Mouse (Mus musculus): ENCODE data around the gene Rps27l.

Gene Rps27l

DNA sequence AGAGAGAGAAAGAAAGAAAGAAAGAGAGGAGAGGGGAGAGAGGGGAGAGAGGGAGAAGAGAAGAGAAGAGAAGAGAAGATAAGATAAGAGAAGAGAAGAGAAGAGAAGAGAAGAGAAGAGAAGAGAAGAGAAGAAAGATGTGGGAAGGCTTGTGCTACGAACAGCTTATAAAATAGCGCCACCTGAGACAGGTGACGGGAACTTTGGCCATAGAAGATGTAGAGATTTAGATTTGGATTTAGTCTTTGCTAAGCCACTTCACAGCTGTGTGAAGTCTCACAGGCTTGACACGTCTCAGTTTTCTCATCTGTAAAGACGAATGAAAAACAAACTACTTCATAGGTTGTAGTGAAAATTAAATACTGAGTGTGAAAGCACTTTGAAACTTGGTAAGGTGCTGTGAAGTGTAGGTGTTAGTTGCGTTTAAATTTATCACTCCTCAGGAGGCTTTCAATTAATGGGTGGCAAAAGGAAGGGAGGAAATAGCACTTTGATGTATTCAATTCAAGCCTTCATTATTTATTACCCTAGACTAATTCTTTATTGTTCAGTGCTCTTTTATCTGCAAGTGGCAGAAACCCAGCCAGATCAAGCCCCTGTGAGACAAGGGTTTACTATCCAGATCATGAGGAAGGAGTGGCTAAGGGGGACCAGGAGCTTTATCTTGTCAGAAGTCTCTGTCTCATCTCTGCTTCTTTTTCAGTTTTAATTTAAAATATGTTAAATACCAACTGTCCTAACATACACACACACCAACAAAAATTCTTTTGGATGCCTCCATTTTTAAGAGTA is 25.2 kb upstream of the Rps27l start:
- DNase-seq: no peak

DNA sequence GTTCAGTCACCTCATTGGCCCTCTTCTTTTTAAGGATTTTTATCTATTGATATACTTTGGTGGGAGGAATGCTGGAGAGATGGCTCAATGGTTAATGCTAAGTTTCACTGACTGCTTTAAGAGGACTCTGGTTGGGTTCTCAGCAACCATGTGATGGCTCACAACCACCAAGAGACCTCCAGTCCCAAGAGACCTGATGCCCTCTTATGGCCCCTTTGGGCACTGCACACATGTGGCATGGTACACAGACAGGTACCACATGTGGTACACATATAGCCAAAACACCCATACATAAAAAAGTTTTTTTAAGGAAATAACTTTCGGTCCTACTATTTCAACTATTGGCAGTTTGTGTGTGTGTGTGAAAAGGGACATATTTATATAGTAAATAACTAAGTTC is 23.8 kb upstream of the Rps27l start:
- DNase-seq: no peak

DNA sequence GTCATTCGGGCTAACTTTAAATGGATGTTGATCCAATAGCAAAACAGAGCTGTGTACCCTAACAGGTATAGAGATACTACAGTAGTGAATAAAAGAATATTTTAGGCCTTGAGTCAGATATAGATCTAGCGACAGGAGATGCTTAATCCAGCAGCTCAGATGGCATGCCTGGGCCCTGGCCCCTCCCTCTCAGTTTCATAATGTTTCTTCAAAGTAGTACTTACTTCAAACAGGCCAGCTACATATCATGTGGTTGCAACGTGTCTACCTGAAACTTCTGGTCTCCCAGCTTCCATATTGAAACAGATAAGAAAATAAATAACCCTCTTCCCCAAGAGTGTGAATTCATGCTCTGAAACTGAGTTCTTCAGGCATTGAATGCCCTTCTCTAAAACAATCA is 20.0 kb upstream of the Rps27l start:
- DNase-seq: no peak

DNA sequence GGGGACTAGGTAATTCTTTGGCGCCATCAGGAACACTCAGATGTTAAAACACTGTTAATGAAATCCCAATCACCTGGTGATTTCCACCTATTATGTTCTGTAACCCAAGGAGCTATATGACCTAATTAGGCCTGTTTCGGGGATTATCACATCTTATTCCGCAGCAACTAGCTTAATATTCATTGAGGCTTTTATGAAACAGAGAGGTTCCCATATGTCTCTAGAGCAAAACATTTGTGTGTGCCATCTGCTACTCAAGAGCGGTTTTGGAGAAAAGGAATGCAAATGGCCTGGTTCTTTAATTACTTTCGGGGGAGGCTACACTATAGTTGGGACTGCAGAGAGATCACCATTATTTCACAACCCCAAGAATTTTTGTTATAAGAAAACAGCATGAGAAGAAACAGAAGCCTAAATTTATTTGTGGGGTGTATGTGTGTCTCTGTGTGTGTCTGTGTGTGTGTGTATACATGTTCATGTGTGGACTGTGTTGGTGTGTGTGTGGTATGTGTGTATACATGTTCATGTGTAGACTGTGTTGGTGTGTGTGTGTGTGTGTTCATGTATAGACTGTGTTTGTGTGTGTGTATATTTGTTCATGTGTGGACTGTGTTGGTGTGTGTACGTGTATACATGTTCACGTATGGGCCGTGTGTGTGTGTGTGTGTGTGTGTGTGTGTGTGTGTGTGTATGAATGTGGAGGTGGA is 18.0 kb upstream of the Rps27l start:
- DNase-seq: no peak

DNA sequence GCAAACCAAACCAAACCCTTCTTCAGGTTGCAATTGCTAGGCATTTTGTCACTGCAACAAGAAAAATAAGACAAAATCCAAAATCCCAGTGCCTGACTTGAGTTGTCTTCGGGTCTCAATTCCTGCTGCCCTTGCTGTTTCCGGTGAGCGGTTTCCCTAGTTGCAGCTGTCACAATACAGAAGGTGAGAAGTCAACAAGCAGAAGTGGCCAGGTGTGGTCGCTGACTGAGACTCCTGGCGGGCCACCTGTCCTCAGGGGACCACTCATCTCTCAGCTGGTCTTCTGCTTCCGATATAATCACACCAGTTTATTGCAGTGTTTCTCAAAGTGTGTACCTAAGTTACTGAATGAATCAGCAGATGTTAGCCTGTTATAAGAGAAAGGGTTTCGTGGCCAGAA is 15.5 kb upstream of the Rps27l start:
- no peak for DNase-seq

DNA sequence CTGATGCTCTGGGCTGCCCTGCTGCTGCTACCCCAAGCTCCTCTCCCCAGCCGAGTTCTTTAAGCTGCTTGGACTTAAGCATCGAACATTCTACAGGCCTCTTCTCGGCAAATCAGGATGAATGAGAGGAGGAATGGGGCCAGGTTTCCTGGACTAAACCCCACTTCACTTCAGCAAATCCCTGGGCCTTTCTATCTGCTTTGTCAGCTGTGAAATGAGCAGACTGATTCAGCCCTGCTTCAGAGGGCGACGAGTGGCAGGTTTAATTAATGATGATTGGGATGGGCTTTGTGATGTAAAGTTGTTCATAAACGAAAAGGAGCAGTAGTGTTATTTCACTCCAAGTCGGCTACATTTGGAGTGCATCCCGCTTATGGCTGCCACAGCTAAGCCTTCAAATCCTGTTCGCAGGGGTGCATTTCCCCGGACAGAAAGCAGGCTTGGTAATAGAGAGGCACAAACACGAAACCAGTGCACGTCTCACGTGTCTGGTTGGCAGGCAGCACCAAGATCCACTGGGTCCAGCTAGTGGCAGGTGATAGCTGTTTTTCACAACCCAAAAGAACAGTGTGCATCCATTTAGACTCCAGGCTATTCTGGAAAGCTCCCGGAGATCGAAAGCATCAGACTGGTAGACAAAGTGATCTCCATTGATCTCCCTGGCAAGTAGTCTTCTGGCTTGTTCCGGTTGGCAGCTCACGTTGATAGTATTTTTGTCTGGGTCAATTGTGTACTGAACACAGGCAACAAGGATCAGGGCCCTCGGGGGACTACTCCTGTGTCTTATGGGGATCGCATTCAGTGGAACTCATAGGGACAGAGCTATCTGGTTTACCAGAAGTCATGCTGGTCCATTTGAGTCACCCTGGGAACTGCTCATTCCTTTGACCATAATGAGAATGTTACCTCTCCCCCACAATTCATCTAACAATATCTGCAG is 11.7 kb upstream of the Rps27l start:
- DNase-seq: no peak

DNA sequence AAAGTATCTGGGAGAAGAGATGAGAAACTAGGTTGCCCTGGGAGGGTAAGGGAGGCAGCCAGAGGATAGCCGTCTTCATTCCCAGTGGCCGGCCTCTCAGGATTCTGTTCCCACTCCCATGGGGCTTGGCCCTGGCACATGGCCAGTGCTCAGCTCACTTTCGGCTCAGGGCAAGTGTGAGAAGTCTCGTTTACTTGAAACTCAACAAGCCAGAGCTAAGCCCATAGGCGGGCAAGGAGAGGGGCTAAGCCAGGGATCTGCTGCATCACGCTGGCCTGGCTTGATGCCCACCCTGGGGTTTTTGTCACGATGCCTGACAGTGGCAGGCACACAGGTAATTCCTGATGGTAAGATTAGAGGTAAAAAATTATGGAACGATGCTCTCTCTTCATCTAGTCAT is 8.4 kb upstream of the Rps27l start:
- DNase-seq: no peak

DNA sequence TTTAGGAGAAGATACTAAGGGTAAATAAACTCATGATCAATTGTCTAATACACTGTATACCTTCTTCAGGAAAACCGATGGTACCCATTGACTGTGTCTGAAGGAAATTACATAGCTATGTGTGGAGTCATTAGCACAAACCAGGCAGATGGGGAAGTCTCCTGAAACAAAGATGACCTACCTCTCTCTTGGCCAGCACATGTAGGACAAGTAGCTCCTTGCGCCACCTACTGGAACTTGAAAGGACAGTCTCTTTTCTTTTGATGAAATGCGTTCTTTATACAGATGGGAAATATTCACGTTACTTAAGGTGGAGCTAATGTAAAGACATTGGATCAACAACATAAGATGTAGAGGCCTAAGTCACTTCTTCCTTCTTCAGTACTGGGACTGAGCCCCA is 7.0 kb upstream of the Rps27l start:
- no peak for DNase-seq

DNA sequence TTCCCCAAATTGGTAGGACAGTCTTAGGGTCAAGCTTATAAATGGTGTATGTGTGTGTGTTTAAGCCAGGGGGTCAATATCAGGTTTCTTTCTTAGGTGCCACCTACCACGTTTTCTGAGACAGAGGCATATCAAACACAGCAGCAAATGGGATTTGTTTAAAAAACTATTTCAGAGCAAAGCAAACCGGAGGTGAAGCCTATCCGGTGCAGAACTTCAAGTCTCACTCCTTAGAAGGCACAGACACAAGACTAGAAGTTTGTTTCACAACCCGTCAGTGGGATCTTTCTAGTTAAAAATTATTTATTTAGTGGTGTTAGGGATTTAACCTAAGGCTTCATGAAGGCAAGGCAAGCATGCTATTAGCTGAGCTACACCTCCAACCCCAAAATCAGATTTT is 725 bp upstream of the Rps27l start:
- no peak for DNase-seq

DNA sequence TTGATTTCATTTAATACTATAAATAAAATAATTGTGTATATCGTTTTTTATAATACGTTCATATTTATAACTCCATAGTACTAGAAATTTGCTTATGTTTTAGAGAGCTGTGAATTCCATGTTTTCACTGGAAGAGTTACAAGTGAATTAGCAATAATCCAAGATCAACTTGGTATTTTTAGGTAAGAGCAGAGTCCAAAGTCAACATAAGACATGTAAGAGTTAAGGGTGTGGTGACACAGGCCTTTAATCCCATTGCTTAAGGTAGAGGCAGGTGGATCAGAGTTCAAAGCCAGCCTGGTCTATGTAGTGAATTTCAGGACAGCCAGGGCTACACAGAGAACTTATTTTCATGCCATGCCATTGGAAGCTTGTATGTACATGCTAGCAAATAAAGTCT is 2.6 kb downstream of the Rps27l start:
- no peak for DNase-seq

DNA sequence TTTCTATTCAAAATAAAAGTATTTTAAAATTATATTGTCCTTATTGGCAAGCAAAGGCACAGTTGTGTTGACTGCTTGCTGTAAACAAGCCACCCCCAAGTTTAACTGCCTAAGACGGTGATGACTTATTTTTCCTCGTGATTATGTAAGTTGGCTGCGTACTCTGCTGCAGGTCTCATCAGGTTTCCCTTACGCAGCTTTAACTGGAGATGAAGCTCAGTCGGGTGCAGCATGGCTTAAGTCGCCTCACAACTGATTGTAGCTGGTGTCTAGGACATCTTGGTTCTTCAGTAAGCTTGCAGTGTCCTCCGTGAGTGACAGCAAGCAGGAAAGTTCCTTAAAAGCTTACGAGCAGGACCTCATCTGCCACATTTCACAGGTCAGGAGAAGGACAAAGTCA is 6.4 kb downstream of the Rps27l start:
- DNase-seq: no peak

DNA sequence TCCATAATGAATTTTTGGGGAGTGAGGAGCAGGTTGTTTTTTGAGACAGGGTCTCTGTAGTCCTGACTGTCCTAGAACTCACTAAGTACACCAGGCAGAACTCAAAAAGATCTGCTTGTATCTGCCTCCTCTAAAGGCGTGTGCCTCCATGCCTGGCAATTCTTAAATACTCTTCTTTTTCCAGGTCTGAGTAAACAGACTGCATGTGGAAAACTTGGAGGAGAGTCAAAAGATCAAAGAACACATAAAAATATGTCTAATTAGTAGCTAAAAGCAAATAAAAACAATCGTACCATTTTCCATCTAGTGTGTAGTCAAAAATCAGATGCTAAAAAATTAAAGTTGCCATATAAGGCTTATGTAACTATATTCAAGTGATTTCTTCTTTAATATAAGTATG is 7.0 kb downstream of the Rps27l start:
- DNase-seq: no peak

DNA sequence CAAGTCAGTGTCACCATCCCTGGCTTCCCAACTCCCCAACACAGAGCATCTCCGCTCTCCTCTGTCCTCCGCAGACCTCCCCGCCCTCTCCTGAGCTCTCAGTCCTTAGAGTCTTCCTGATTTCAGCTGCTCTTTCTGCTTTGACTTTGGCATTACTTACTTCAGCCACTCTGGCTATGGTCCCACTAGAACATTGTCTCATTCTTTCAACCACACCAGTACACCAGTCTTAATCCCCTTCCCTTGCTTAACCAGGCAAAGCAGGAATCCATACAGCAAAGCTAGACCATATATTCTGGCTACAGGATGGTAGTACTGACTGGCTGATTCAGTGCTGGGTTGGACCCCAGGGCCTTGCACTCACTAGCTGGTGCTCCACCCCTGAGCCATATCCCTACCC is 11.6 kb downstream of the Rps27l start:
- DNase-seq: no peak

DNA sequence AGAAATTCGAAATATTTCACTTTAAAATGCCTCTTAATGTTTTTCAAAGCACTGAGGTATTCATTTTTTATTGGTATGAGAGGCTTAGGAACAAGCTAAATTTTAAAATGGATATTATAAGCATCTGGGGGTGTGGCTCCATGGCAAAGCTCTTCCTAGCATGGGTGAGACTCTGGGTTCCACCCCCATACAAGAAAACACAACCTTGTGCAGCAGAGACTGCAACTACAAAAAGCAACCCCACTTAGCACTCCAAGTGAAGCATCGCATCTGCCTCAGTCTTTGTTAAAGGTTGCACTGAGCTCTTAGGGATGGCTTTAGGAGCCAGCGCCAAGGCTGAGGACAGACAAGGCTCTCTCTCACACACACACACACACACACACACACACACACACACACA is 15.6 kb downstream of the Rps27l start:
- DNase-seq: no peak

DNA sequence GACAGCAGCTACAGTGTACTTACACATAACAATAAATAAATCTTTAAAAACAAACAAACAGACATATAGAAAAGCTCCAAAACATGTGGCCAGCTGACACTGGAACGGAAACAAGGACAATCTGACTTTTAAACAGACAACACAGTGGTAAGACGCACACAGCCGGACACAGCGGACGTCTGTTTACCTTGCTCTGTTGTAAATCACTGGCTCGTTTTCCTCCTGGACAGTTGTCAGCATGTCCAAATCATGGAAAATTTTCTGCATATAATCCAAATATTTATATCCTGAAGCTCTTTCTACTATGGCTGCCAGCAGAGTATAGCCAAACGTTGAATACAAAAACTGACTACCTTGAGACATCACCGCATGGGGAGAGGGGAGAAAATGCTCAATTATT is 21.6 kb downstream of the Rps27l start:
- DNase-seq: no peak

DNA sequence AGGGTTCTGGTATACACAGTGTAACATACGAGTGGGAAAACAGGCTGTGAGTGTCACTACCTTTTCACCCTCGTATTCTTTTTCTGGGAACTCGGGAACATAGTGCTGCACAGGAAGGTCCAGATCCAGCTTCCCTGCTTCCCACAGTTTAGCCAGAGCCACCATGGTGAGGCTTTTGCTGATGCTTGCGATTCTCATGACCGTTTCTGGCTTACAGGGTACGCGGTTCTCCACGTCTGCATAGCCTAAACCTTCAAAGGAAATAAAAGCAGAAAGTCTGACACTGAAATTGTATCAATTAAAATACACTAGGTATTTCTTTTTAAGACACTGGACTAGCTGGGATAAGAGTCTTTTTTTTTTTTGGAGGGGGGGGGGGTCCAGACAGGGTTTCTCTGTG is 25.2 kb downstream of the Rps27l start:
- DNase-seq: no peak

DNA sequence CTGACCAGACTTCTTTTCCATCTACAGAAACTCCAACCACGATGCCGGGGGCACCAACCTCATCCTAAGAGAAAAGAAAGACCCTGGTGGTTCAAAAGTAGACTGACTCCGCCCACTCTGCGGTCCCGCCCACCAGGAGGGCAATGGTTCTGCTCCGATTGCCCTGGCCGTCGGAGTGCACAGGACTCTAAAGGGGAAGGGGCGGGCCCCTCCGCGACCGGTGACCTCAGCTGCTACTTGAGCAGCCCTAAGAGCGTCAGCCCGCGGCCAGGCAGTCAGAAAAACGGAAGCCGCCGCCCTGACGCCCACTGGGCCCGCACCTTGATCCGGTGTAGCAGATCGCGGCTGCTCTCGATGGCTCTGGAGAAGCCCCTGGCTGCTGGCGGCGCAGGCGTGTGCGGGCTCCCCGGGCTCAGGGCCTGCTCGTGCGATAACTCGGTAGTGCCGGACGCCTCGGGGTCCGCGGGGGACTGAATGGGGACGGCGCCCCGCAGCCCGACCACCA is 28.9 kb downstream of the Rps27l start:
- peak; percentile 70 for DNase-seq

DNA sequence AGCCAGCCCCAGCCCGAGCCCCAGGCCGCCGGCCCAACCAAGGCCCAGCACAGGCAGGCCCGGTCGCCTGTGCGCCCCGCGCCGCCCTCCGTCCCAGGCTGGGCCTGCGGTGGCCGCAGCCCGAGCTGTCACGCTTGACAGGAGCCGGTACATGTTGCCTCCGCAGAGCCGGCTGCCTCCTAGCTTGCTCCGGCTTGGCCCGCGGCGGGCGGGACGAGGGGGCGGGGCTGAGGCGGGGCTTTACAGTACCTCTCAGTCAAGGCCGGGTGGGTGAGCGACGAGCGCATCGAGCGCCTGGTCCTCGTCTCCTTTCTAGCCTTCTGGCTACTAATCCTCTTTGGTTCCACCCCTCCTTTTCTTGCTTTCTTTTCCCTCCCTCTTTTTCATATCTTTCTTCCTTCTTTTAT is 29.4 kb downstream of the Rps27l start, which contains the start of gene Lactb:
Gene Lactb (minus strand): TSS at position 246 of the 407 bp plus-strand sequence.
- peak; percentile 96 for DNase-seq

DNA sequence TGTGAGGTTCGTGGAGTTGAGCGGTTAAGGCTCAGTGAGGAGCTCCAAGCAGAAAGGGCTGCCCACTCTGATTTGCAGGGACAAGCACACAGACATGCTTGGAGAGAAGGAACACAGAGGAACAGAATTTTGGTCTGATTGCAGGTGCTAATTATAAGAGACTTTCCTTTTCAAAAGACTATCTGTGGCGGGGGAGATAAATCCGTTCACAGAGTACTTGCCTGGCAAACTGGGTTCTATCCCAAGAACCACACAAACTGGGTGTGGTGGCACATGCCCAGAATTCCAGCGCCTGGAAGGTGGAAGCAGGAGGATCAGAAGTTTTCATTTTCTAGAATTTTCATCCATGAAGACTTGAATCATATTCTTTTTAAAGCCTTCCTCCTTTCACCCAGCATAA is 31.2 kb downstream of the Rps27l start:
- no peak for DNase-seq

DNA sequence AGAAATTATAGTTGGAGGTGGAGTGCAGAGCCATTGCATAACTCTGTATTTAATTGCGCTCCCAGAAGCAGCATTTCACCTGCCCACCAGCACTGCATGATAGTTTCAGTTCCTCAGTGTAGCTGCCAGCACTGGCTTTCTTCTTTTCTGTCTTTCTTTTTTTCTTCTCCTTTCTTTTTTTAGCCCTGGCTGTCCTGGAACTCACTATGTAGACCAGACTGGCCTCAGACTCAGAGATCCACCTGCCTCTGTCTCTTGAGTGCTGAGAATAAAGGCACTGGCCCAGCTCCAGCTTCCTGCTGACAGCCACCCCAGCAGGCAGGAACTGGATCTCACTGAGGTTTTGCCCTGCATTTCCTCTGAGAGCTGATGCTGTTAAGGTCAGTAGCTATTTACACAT is 32.1 kb downstream of the Rps27l start:
- DNase-seq: no peak

DNA sequence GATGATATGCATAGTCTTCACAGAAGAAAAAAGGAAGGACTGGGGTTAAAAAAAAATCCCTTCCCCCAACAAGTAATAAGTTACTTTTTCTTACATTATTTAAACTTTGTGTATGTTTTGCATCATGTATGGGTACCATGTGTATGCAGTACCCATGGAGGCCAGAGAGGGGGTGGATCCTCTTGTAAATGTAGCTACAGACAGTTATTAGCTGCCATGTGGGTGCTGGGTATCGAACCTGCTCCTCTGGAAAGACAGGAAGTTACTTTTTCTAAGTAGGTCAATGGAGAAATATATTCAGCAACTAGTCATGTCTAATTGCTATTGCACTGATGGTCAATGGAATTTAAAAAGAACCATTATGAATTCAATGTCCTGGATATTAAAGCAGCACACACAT is 32.6 kb downstream of the Rps27l start:
- no peak for DNase-seq

DNA sequence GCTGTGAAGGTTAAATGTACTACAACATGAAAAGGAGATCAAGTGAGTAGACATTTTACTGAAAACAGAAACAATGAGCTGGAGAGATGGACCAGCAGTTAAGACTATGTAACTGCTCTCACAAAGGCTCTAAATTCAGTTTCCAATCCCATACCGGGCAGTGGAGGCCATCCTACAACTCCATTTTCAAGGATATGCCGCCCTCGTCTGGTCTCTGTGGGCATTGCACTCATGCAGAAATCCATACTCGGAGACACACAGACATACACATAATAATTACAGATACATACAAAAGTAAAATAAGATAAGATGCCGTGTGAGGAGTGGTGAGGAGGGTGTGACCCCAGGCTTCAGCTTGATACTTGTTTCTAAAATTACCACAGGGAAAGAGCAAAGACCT is 34.6 kb downstream of the Rps27l start:
- DNase-seq: no peak

DNA sequence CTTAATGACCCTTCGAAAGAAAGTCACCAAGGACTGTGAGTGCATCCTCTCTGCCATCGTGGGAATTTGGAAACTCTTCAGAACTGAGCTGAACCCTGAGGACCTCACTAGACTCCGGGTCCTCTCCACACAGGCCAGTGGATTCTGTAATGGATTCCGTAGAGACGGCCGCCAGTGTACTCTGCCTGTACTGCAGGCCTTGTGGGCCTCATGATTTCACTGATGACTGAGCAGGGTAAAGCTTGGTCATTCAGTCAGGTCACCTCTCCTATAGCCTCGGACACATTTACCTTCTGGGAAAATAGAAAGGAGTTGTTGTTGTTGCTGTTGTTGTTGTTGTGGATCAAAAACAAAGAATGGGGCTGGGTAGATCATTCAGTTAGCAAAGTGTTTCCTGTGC is 36.2 kb downstream of the Rps27l start:
- DNase-seq: no peak

Data from cerebellum, adult 11-12 months (tissue).